27 mouse cellular contexts compared by ENCODE assay signal in the genomic region with DNA sequence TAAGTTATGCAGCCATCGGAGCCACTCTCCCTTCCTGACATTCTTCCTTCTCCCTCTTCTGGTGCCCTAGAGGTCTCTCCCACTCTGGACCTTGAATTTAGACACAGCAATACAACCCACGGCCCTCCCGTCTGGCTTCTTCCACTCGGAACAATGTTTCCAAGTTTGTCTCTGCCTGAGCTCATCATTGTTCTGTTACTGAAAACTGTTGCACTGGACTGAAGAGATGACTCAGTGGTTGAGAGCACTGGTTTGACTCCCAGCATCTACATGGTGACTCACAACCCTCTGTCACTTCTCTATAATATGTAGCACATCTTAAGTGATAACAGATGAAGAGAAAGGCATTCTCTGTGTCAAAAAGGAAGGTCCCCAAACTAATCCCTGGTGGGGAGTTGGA. TPM values are rescaled to one million over a fixed set of nuclear protein-coding genes. Genes with fewer than 3 reads are reported as not detected.
DNase-seq lines count a peak whose midpoint lies in the region; ATAC-seq lines count a peak whose summit lies in the region.
"Had no signal": no experiment of that assay in that cellular context is flagged by ENCODE, and none has a peak within 500 bp of the region (broad histone marks: within the 10 kb centered on the region; RNA-seq: fewer than 3 reads in every experiment).

No protein-coding gene starts in this region.

- no peaks in the 10 kb centered on the region for H3K27me3 ChIP-seq in liver, embryonic 11.5 days (replicated peaks; ENCODE audit: control insufficient read depth, insufficient read depth, low read length)
- H3K27me3 ChIP-seq in forebrain, embryonic 16.5 days (replicated peaks; ENCODE audit: control insufficient read depth, insufficient read depth, low read length), result no peaks in the 10 kb centered on the region
- H3K27me3 ChIP-seq in forebrain, embryonic 11.5 days (ENCODE audit: control insufficient read depth, insufficient read depth, low read length), result no peaks in the 10 kb centered on the region
- H3K27me3 ChIP-seq: CH12.LX; embryonic facial prominence, embryonic 15.5 days; forebrain, embryonic 13.5 days had no signal

- H3K4me1 ChIP-seq in liver, embryonic 11.5 days (replicated peaks; ENCODE audit: control insufficient read depth, insufficient read depth, low read length), result no peaks in the 10 kb centered on the region
- H3K4me1 ChIP-seq in forebrain, embryonic 16.5 days (replicated peaks; ENCODE audit: control insufficient read depth, insufficient read depth, low read length), result no peaks in the 10 kb centered on the region
- H3K4me1 ChIP-seq in forebrain, embryonic 11.5 days (replicated peaks; ENCODE audit: control insufficient read depth, insufficient read depth, low read length), result no peaks in the 10 kb centered on the region
- H3K4me1 ChIP-seq: embryonic facial prominence, embryonic 15.5 days; forebrain, embryonic 13.5 days had no signal

- peak; percentile 54 for DNase-seq in testis, postnatal 14 days (ENCODE audit: low spot score)
- DNase-seq in testis, postnatal 10 days (ENCODE audit: low spot score), result no peak
- DNase-seq in MN1 (ENCODE audit: low spot score), result peak; percentile 24
- peak; percentile 67 for DNase-seq in brain, adult 2 months (ENCODE audit: low read depth, low spot score)
- no peak for DNase-seq in liver, embryonic 11.5 days (ENCODE audit: low spot score)
- DNase-seq in forebrain, embryonic 11.5 days (ENCODE audit: low spot score), result no peak
- DNase-seq: adrenal gland, postnatal 36 days; cerebellum, adult 11 months; cerebellum, adult 8-10 months; cerebellum, postnatal 14 days; embryo, embryonic 11 days; gastrocnemius, postnatal 14 days; heart, postnatal 36 days; kidney, adult 18-20 months had no signal

- H3K4me3 ChIP-seq in liver, embryonic 11.5 days (ENCODE audit: low read depth, low read length), result no peak overlapping the region
- H3K4me3 ChIP-seq in forebrain, embryonic 16.5 days (replicated peaks; ENCODE audit: low read length), result no peak overlapping the region
- H3K4me3 ChIP-seq in forebrain, embryonic 11.5 days (ENCODE audit: low read depth, low read length), result no peak overlapping the region
- H3K4me3 ChIP-seq: embryonic facial prominence, embryonic 15.5 days; forebrain, embryonic 13.5 days; heart, embryonic 13.5 days had no signal

- H3K27ac ChIP-seq in liver, embryonic 11.5 days (ENCODE audit: low read depth, low read length), result no peak overlapping the region
- no peak overlapping the region for H3K27ac ChIP-seq in forebrain, embryonic 16.5 days (ENCODE audit: low read length)
- no peak overlapping the region for H3K27ac ChIP-seq in forebrain, embryonic 11.5 days (ENCODE audit: low read depth, low read length)
- H3K27ac ChIP-seq: embryonic facial prominence, embryonic 15.5 days; forebrain, embryonic 13.5 days; heart, embryonic 13.5 days; hindbrain, postnatal 0 days had no signal

- WGBS in liver, embryonic 11.5 days, result 86% methylated on average over 4 of the region's 4 CpGs
- 93% methylated on average over 4 of the region's 4 CpGs for WGBS in forebrain, embryonic 16.5 days
- 91% methylated on average over 4 of the region's 4 CpGs for WGBS in forebrain, embryonic 11.5 days

- no peaks in the 10 kb centered on the region for H3K9me3 ChIP-seq in liver, embryonic 11.5 days (ENCODE audit: control insufficient read depth, low read length)
- H3K9me3 ChIP-seq in forebrain, embryonic 16.5 days (ENCODE audit: control insufficient read depth, low read length), result no peaks in the 10 kb centered on the region
- no peaks in the 10 kb centered on the region; the same call in 1 of the 2 replicates for H3K9me3 ChIP-seq in forebrain, embryonic 11.5 days (ENCODE audit: control insufficient read depth, low read length)
- H3K9me3 ChIP-seq: embryonic facial prominence, embryonic 15.5 days; forebrain, embryonic 13.5 days had no signal

- ATAC-seq in liver, embryonic 11.5 days (replicated peaks; ENCODE audit: low FRiP score), result no peak
- ATAC-seq in forebrain, embryonic 16.5 days, result no peak
- ATAC-seq in forebrain, embryonic 11.5 days (replicated peaks; ENCODE audit: low FRiP score), result no peak
- ATAC-seq: activated CD4-positive, CD25-positive, alpha-beta regulatory T cell, adult 4 months; forebrain, embryonic 13.5 days; hindbrain, postnatal 0 days had no signal

- no peaks in the 10 kb centered on the region for H3K36me3 ChIP-seq in liver, embryonic 11.5 days (ENCODE audit: control insufficient read depth, insufficient read depth, low read length)
- no peaks in the 10 kb centered on the region for H3K36me3 ChIP-seq in forebrain, embryonic 16.5 days (ENCODE audit: control insufficient read depth, insufficient read depth)
- no peaks in the 10 kb centered on the region for H3K36me3 ChIP-seq in forebrain, embryonic 11.5 days (ENCODE audit: control insufficient read depth, insufficient read depth, low read length)
- H3K36me3 ChIP-seq: embryonic facial prominence, embryonic 15.5 days; heart, embryonic 13.5 days had no signal

- no peak overlapping the region for H3K9ac ChIP-seq in liver, embryonic 11.5 days (ENCODE audit: low read depth, low read length)
- H3K9ac ChIP-seq in forebrain, embryonic 16.5 days (replicated peaks; ENCODE audit: low read depth, low read length), result no peak overlapping the region
- no peak overlapping the region for H3K9ac ChIP-seq in forebrain, embryonic 11.5 days (ENCODE audit: low read length)
- H3K9ac ChIP-seq: embryonic facial prominence, embryonic 15.5 days; forebrain, embryonic 13.5 days; heart, embryonic 13.5 days had no signal

- H3K4me2 ChIP-seq in liver, embryonic 11.5 days, result no peak overlapping the region
- no peak overlapping the region for H3K4me2 ChIP-seq in forebrain, embryonic 16.5 days (ENCODE audit: low read length)
- no peak overlapping the region for H3K4me2 ChIP-seq in forebrain, embryonic 11.5 days (ENCODE audit: low read depth, low read length, severe bottlenecking)
- H3K4me2 ChIP-seq: embryonic facial prominence, embryonic 15.5 days; forebrain, embryonic 13.5 days; heart, embryonic 13.5 days had no signal

RNA-seq across cellular contexts. Expression of a gene that starts 3.1 kb away (rescaled TPM):
- not detected in 2 replicates for polyA plus RNA-seq in liver, embryonic 11.5 days (2014; fragmentation: Nextera tagmentation; extraction: Ambion mirVana)
- not detected in 2 replicates for polyA plus RNA-seq in forebrain, embryonic 16.5 days (2015; fragmentation: Nextera tagmentation; extraction: Ambion mirVana)
- polyA plus RNA-seq in forebrain, embryonic 11.5 days (2014; fragmentation: Nextera tagmentation; extraction: Ambion mirVana), result not detected in 2 replicates
- polyA plus RNA-seq: activated CD4-positive, CD25-positive, alpha-beta regulatory T cell, adult 4 months; brain, embryonic 14.5 days; embryonic facial prominence, embryonic 11.5 days; embryonic facial prominence, embryonic 15.5 days; forebrain, embryonic 13.5 days; heart, embryonic 13.5 days; heart, postnatal 0 days; hindbrain, embryonic 11.5 days; hindbrain, postnatal 0 days; intestine, embryonic 14.5 days; kidney, embryonic 14.5 days had no signal

RNA-seq across cellular contexts. Expression of a gene that starts 16.8 kb away (rescaled TPM):
- polyA plus RNA-seq in liver, embryonic 11.5 days (2014; fragmentation: Nextera tagmentation; extraction: Ambion mirVana), result not detected in 2 replicates
- polyA plus RNA-seq in forebrain, embryonic 16.5 days (2015; fragmentation: Nextera tagmentation; extraction: Ambion mirVana), result not detected in 2 replicates
- not detected in 2 replicates for polyA plus RNA-seq in forebrain, embryonic 11.5 days (2014; fragmentation: Nextera tagmentation; extraction: Ambion mirVana)
- polyA plus RNA-seq: activated CD4-positive, CD25-positive, alpha-beta regulatory T cell, adult 4 months; brain, embryonic 14.5 days; embryonic facial prominence, embryonic 11.5 days; embryonic facial prominence, embryonic 15.5 days; forebrain, embryonic 13.5 days; heart, embryonic 13.5 days; heart, postnatal 0 days; hindbrain, embryonic 11.5 days; hindbrain, postnatal 0 days; intestine, embryonic 14.5 days; kidney, embryonic 14.5 days had no signal

RNA-seq across cellular contexts. Expression of a gene that starts 30.4 kb away (rescaled TPM):
- polyA plus RNA-seq in liver, embryonic 11.5 days (2014; fragmentation: Nextera tagmentation; extraction: Ambion mirVana), result not detected in 2 replicates
- not detected in 2 replicates for polyA plus RNA-seq in forebrain, embryonic 16.5 days (2015; fragmentation: Nextera tagmentation; extraction: Ambion mirVana)
- polyA plus RNA-seq in forebrain, embryonic 11.5 days (2014; fragmentation: Nextera tagmentation; extraction: Ambion mirVana), result not detected in 2 replicates
- polyA plus RNA-seq: activated CD4-positive, CD25-positive, alpha-beta regulatory T cell, adult 4 months; brain, embryonic 14.5 days; embryonic facial prominence, embryonic 11.5 days; embryonic facial prominence, embryonic 15.5 days; forebrain, embryonic 13.5 days; heart, embryonic 13.5 days; heart, postnatal 0 days; hindbrain, embryonic 11.5 days; hindbrain, postnatal 0 days; intestine, embryonic 14.5 days; kidney, embryonic 14.5 days had no signal

RNA-seq across cellular contexts. Expression of a gene that starts 32.1 kb away (rescaled TPM):
- 0.48 and 0.67 TPM in 2 replicates for polyA plus RNA-seq in liver, embryonic 11.5 days (2014; fragmentation: Nextera tagmentation; extraction: Ambion mirVana)
- polyA plus RNA-seq in forebrain, embryonic 16.5 days (2015; fragmentation: Nextera tagmentation; extraction: Ambion mirVana), result 0.28 and 0.34 TPM in 2 replicates
- not detected in 2 replicates for polyA plus RNA-seq in forebrain, embryonic 11.5 days (2014; fragmentation: Nextera tagmentation; extraction: Ambion mirVana)
- polyA plus RNA-seq: brain, embryonic 14.5 days; embryonic facial prominence, embryonic 11.5 days; embryonic facial prominence, embryonic 15.5 days; forebrain, embryonic 13.5 days; hindbrain, embryonic 11.5 days had no signal

RNA-seq across cellular contexts. Expression of a gene that starts 35.1 kb away (rescaled TPM):
- not detected in 2 replicates for polyA plus RNA-seq in liver, embryonic 11.5 days (2014; fragmentation: Nextera tagmentation; extraction: Ambion mirVana)
- polyA plus RNA-seq in forebrain, embryonic 16.5 days (2015; fragmentation: Nextera tagmentation; extraction: Ambion mirVana), result not detected in 2 replicates
- polyA plus RNA-seq in forebrain, embryonic 11.5 days (2014; fragmentation: Nextera tagmentation; extraction: Ambion mirVana), result not detected in 2 replicates
- polyA plus RNA-seq: activated CD4-positive, CD25-positive, alpha-beta regulatory T cell, adult 4 months; brain, embryonic 14.5 days; embryonic facial prominence, embryonic 11.5 days; embryonic facial prominence, embryonic 15.5 days; forebrain, embryonic 13.5 days; heart, embryonic 13.5 days; heart, postnatal 0 days; hindbrain, embryonic 11.5 days; hindbrain, postnatal 0 days; intestine, embryonic 14.5 days; kidney, embryonic 14.5 days had no signal

Comparison
In these comparisons a context has a peak if more than half of its experiments do, and no peak if none do; other contexts are left out.
1. DNase-seq: peak in testis, postnatal 14 days (single experiment), MN1 (single experiment) and brain, adult 2 months (single experiment); none in testis, postnatal 10 days (single experiment), liver, embryonic 11.5 days (single experiment) and forebrain, embryonic 11.5 days (single experiment).